30 mouse cellular contexts compared by ENCODE assay signal in the genomic region with DNA sequence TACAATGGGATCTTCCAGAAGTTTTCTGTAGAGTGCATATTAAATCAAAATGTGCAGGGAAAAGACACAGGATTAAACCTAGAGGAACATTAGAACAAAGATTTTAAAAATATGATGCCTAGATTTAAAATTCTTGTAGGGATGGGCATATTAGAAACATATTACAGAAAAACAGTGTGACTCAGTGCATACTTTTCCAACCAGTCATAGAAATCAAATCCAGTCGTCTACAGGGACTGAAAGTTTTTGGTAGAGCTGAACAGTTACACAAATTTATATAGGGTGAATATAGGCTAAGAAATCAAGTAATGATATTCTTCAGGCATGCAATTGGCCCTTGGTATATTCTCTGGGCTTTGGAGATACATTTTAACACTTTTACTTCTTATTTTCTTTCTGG.
"Had no signal": no experiment of that assay in that cellular context is flagged by ENCODE, and none has a peak within 500 bp of the region (broad histone marks: within the 10 kb centered on the region; RNA-seq: fewer than 3 reads in every experiment).

No protein-coding gene starts in this region.

- ATAC-seq: liver, embryonic 12.5 days; liver, postnatal 0 days; lung, postnatal 0 days; midbrain, embryonic 13.5 days; midbrain, embryonic 15.5 days; midbrain, embryonic 16.5 days had no signal

- H3K9ac ChIP-seq: limb, embryonic 12.5 days; limb, embryonic 13.5 days; limb, embryonic 15.5 days; liver, embryonic 12.5 days; liver, embryonic 13.5 days; liver, embryonic 14.5 days; liver, embryonic 15.5 days; liver, postnatal 0 days; lung, embryonic 14.5 days; lung, embryonic 15.5 days; midbrain, embryonic 12.5 days; midbrain, embryonic 13.5 days; midbrain, embryonic 15.5 days had no signal

- H3K27ac ChIP-seq: limb, embryonic 10.5 days; limb, embryonic 12.5 days; limb, embryonic 13.5 days; limb, embryonic 15.5 days; liver, embryonic 12.5 days; liver, embryonic 13.5 days; liver, embryonic 14.5 days; liver, embryonic 15.5 days; lung, embryonic 15.5 days; macrophage; midbrain, embryonic 10.5 days; midbrain, embryonic 12.5 days; midbrain, embryonic 13.5 days; midbrain, embryonic 15.5 days had no signal

- H3K36me3 ChIP-seq: limb, embryonic 10.5 days; limb, embryonic 12.5 days; limb, embryonic 13.5 days; limb, embryonic 15.5 days; liver, embryonic 12.5 days; liver, embryonic 13.5 days; liver, embryonic 15.5 days; lung, embryonic 15.5 days; midbrain, embryonic 10.5 days; midbrain, embryonic 12.5 days; midbrain, embryonic 13.5 days; midbrain, embryonic 15.5 days had no signal

- H3K4me3 ChIP-seq: limb, embryonic 10.5 days; limb, embryonic 12.5 days; limb, embryonic 13.5 days; limb, embryonic 15.5 days; liver, embryonic 12.5 days; liver, embryonic 13.5 days; liver, embryonic 15.5 days; lung, embryonic 15.5 days; megakaryocyte, embryonic 14.5 days; midbrain, embryonic 10.5 days; midbrain, embryonic 12.5 days; midbrain, embryonic 13.5 days; midbrain, embryonic 15.5 days; myocyte had no signal

- H3K9me3 ChIP-seq: limb, embryonic 10.5 days; limb, embryonic 12.5 days; limb, embryonic 13.5 days; limb, embryonic 15.5 days; liver, embryonic 12.5 days; liver, embryonic 13.5 days; liver, embryonic 15.5 days; lung, embryonic 15.5 days; megakaryocyte, embryonic 14.5 days; midbrain, embryonic 10.5 days; midbrain, embryonic 12.5 days; midbrain, embryonic 13.5 days; midbrain, embryonic 15.5 days had no signal

- H3K4me2 ChIP-seq: limb, embryonic 12.5 days; limb, embryonic 13.5 days; limb, embryonic 15.5 days; liver, embryonic 11.5 days; liver, embryonic 12.5 days; liver, embryonic 13.5 days; liver, embryonic 15.5 days; lung, embryonic 14.5 days; lung, embryonic 15.5 days; midbrain, embryonic 11.5 days; midbrain, embryonic 12.5 days; midbrain, embryonic 13.5 days; midbrain, embryonic 15.5 days had no signal

- H3K27me3 ChIP-seq: limb, embryonic 12.5 days; limb, embryonic 13.5 days; limb, embryonic 15.5 days; liver, embryonic 12.5 days; liver, embryonic 13.5 days; liver, embryonic 15.5 days; lung, embryonic 15.5 days; megakaryocyte, embryonic 14.5 days; midbrain, embryonic 12.5 days; midbrain, embryonic 13.5 days; midbrain, embryonic 15.5 days had no signal

- DNase-seq: left cerebral cortex, postnatal 4 days; liver; liver, embryonic 13.5 days; liver, postnatal 0 days; lung, adult 18-20 months; lung, adult 2 months; lung, embryonic 14.5 days; lung, postnatal 10 days; lung, postnatal 14 days; lung, postnatal 36 days; lung, postnatal 4 days had no signal

- H3K4me1 ChIP-seq: limb, embryonic 10.5 days; limb, embryonic 12.5 days; limb, embryonic 13.5 days; limb, embryonic 15.5 days; liver, embryonic 12.5 days; liver, embryonic 13.5 days; liver, embryonic 15.5 days; lung, embryonic 15.5 days; megakaryocyte, embryonic 14.5 days; midbrain, embryonic 10.5 days; midbrain, embryonic 12.5 days; midbrain, embryonic 13.5 days; midbrain, embryonic 15.5 days had no signal
